In the genomic region with DNA sequence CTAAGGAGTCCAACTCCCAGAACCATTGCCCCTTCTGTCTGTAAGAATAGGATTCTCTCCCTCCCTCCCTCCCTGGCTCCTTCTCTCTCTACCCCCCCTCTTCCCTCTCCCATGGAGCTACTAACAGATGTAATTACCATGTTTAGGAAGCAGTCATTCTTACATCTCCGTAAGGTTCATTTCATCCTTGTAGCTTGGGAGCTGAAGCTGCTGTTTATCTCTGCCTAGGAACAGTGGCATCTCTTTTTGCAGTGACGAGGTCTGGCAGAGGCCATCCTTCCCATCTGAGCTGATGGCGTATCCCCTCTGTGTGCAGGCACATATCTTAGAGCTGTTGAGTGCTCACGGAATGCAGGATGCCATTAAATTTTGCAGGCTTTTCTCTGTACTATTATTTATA, we compare ENCODE assay signal across 27 mouse cellular contexts. TPM values are rescaled to one million over a fixed set of nuclear protein-coding genes. Genes with fewer than 3 reads are reported as not detected.
DNase-seq lines count a peak whose midpoint lies in the region; ATAC-seq and TF ChIP-seq lines count a peak whose summit lies in the region.
"Had no signal": no experiment of that assay in that cellular context is flagged by ENCODE, and none has a peak within 500 bp of the region (broad histone marks: within the 10 kb centered on the region; RNA-seq: fewer than 3 reads in every experiment).

No protein-coding gene starts in this region.

- H3K4me3 ChIP-seq in midbrain, embryonic 12.5 days: no peak overlapping the region
- no peak overlapping the region for H3K4me3 ChIP-seq in midbrain, embryonic 10.5 days
- H3K4me3 ChIP-seq in neural tube, embryonic 14.5 days (ENCODE audit: low read depth, low read length): no peak overlapping the region
- H3K4me3 ChIP-seq in liver, postnatal 0 days (ENCODE audit: low read depth, low read length): no peak overlapping the region
- H3K4me3 ChIP-seq: embryonic facial prominence, embryonic 12.5 days; heart, embryonic 15.5 days; layer of hippocampus, adult 2 months; limb, embryonic 10.5 days; liver, embryonic 15.5 days had no signal

- H3K9me3 ChIP-seq in midbrain, embryonic 12.5 days: no peaks in the 10 kb centered on the region
- no peaks in the 10 kb centered on the region for H3K9me3 ChIP-seq in midbrain, embryonic 10.5 days (replicated peaks)
- no peaks in the 10 kb centered on the region for H3K9me3 ChIP-seq in neural tube, embryonic 14.5 days (ENCODE audit: control insufficient read depth, low read length)
- no peaks in the 10 kb centered on the region for H3K9me3 ChIP-seq in liver, postnatal 0 days (ENCODE audit: low read length)
- H3K9me3 ChIP-seq: embryonic facial prominence, embryonic 12.5 days; heart, embryonic 15.5 days; limb, embryonic 10.5 days; liver, embryonic 15.5 days had no signal

- TF ChIP-seq EP300 in liver, postnatal 0 days (IDR thresholded peaks at IDR 0.05; ENCODE audit: low read depth): no peak

- TF ChIP-seq CTCF in brain, embryonic 14.5 days (IDR thresholded peaks at IDR 0.05; ENCODE audit: borderline replicate concordance, extremely low read depth, insufficient read depth, insufficient read length): no peak
- no peak for TF ChIP-seq CTCF in liver, postnatal 0 days (IDR thresholded peaks at IDR 0.05; ENCODE audit: low read depth)

- intact Hi-C loops in heart, postnatal 10 days (cut with DNase I): no loop called here

- 60% methylated on average over 4 of the region's 4 CpGs for WGBS in midbrain, embryonic 12.5 days
- WGBS in midbrain, embryonic 10.5 days: 67% methylated on average over 4 of the region's 4 CpGs
- WGBS in neural tube, embryonic 14.5 days: 33% methylated on average over 4 of the region's 4 CpGs
- 78% methylated on average over 4 of the region's 4 CpGs for WGBS in liver, postnatal 0 days (ENCODE audit: insufficient replicate concordance)

- H3K27ac ChIP-seq in midbrain, embryonic 12.5 days (replicated peaks): 0 out of 2 replicates have a peak overlapping the region, but pooled peaks have one; percentile 16
- no peak overlapping the region for H3K27ac ChIP-seq in midbrain, embryonic 10.5 days (replicated peaks)
- H3K27ac ChIP-seq in neural tube, embryonic 14.5 days (ENCODE audit: low read depth, low read length): no peak overlapping the region
- no peak overlapping the region for H3K27ac ChIP-seq in liver, postnatal 0 days (ENCODE audit: low read depth)
- H3K27ac ChIP-seq: embryonic facial prominence, embryonic 12.5 days; heart, embryonic 15.5 days; layer of hippocampus, adult 2 months; limb, embryonic 10.5 days; liver, embryonic 15.5 days had no signal

- H3K4me1 ChIP-seq in midbrain, embryonic 12.5 days: peaks cover 15% of the 10 kb centered on the region
- H3K4me1 ChIP-seq in midbrain, embryonic 10.5 days: peaks cover 21% of the 10 kb centered on the region
- peaks cover 5% of the 10 kb centered on the region for H3K4me1 ChIP-seq in neural tube, embryonic 14.5 days (ENCODE audit: control insufficient read depth, insufficient read depth, low read length)
- peaks cover 12% of the 10 kb centered on the region for H3K4me1 ChIP-seq in liver, postnatal 0 days (ENCODE audit: insufficient read depth)

- DNase-seq in heart, adult 11 months: peak; percentile 76
- no peak for DNase-seq in heart, postnatal 10 days
- no peak for DNase-seq in midbrain, embryonic 10.5 days (ENCODE audit: low spot score)
- peak; percentile 57 for DNase-seq in brain, embryonic 14.5 days (ENCODE audit: low read depth)
- DNase-seq in liver, postnatal 0 days: no peak
- DNase-seq: adrenal gland, postnatal 36 days; B cell, adult 2 months; cerebellum, adult 11-12 months; cerebellum, postnatal 14 days; gastrocnemius, postnatal 36 days; kidney, adult 9 months; kidney, postnatal 25 days; liver; retina, postnatal 1 day; right cerebral cortex, postnatal 25 days; thymus, postnatal 14 days had no signal

- no peaks in the 10 kb centered on the region for H3K36me3 ChIP-seq in midbrain, embryonic 12.5 days
- H3K36me3 ChIP-seq in midbrain, embryonic 10.5 days: no peaks in the 10 kb centered on the region
- no peaks in the 10 kb centered on the region for H3K36me3 ChIP-seq in neural tube, embryonic 14.5 days (ENCODE audit: control insufficient read depth, insufficient read depth, low read length)
- H3K36me3 ChIP-seq in liver, postnatal 0 days (replicated peaks; ENCODE audit: insufficient read depth, low read length): no peaks in the 10 kb centered on the region
- H3K36me3 ChIP-seq: embryonic facial prominence, embryonic 12.5 days; G1E; heart, embryonic 15.5 days; limb, embryonic 10.5 days; liver, embryonic 15.5 days had no signal

- no peak overlapping the region for H3K9ac ChIP-seq in midbrain, embryonic 12.5 days (replicated peaks)
- no peak overlapping the region; the same call in 1 of the 2 replicates for H3K9ac ChIP-seq in neural tube, embryonic 14.5 days (replicated peaks; ENCODE audit: low read depth, low read length)
- no peak overlapping the region for H3K9ac ChIP-seq in liver, postnatal 0 days (replicated peaks)
- H3K9ac ChIP-seq: embryonic facial prominence, embryonic 12.5 days; heart, embryonic 15.5 days; liver, embryonic 15.5 days had no signal

- TF ChIP-seq POLR2A in brain, embryonic 14.5 days (IDR thresholded peaks at IDR 0.05; ENCODE audit: borderline replicate concordance, extremely low read depth, insufficient read depth, insufficient read length, poor library complexity, severe bottlenecking): no peak

- H3K27me3 ChIP-seq in midbrain, embryonic 12.5 days: no peaks in the 10 kb centered on the region
- H3K27me3 ChIP-seq in midbrain, embryonic 10.5 days (ENCODE audit: low read depth, poor library complexity, severe bottlenecking): no peaks in the 10 kb centered on the region
- H3K27me3 ChIP-seq in neural tube, embryonic 14.5 days (ENCODE audit: control insufficient read depth, insufficient read depth, low read length): no peaks in the 10 kb centered on the region
- H3K27me3 ChIP-seq in liver, postnatal 0 days (ENCODE audit: insufficient read depth, low read length): no peaks in the 10 kb centered on the region
- H3K27me3 ChIP-seq: CH12.LX; embryonic facial prominence, embryonic 12.5 days; heart, embryonic 15.5 days; liver, embryonic 15.5 days; Patski had no signal

- ATAC-seq in midbrain, embryonic 12.5 days (ENCODE audit: low FRiP score, low read depth): no peak
- 0 out of 2 replicates have a peak, but pooled peaks have one; percentile 46 for ATAC-seq in neural tube, embryonic 14.5 days (ENCODE audit: low read depth)
- ATAC-seq in liver, postnatal 0 days: no peak
- ATAC-seq: lung, postnatal 0 days; Patski had no signal

- H3K4me2 ChIP-seq in midbrain, embryonic 12.5 days (replicated peaks): no peak overlapping the region
- H3K4me2 ChIP-seq in neural tube, embryonic 14.5 days (ENCODE audit: low read depth, low read length): no peak overlapping the region
- no peak overlapping the region for H3K4me2 ChIP-seq in liver, postnatal 0 days (ENCODE audit: low read depth, low read length)
- H3K4me2 ChIP-seq: embryonic facial prominence, embryonic 12.5 days; heart, embryonic 15.5 days; liver, embryonic 15.5 days had no signal

RNA-seq across cellular contexts. Expression of a gene that starts 35.1 kb away (rescaled TPM):
- 1 to 10 TPM; 5.2 to 6.0 TPM for total RNA-seq in heart, postnatal 10 days (2021)
- 22.1 and 28.5 TPM in 2 replicates for polyA plus RNA-seq in midbrain, embryonic 12.5 days (2016; fragmentation: Nextera tagmentation; extraction: Ambion mirVana)
- 17.3 and 20.0 TPM in 2 replicates for polyA plus RNA-seq in midbrain, embryonic 10.5 days (2016; fragmentation: Nextera tagmentation; extraction: Ambion mirVana)
- 36.0 and 38.2 TPM in 2 replicates for polyA plus RNA-seq in brain, embryonic 14.5 days (2012; rRNA removed)
- 23.5 and 30.1 TPM in 2 replicates for polyA plus RNA-seq in neural tube, embryonic 14.5 days (2014; fragmentation: Nextera tagmentation; extraction: Ambion mirVana)
- polyA plus RNA-seq in liver, postnatal 0 days (2015; fragmentation: Nextera tagmentation; extraction: Ambion mirVana): 10.8 and 12.4 TPM in 2 replicates
- total RNA-seq: CH12.LX had no signal
- polyA plus RNA-seq: G1E had no signal

Comparison
In these comparisons a context has a peak if more than half of its experiments do, and no peak if none do; other contexts are left out.
1. DNase-seq: peak in heart, adult 11 months (single experiment) and brain, embryonic 14.5 days (single experiment); none in heart, postnatal 10 days (0 of 2), midbrain, embryonic 10.5 days (single experiment) and liver, postnatal 0 days (single experiment).